Mouse (Mus musculus): Measurements from ENCODE around the gene Scel.

- TF ChIP-seq CTCF (IDR thresholded peaks at IDR 0.05; ENCODE audit: insufficient read depth, low read length) (no peak), POLR2A (IDR thresholded peaks at IDR 0.05; ENCODE audit: borderline replicate concordance, extremely low read depth, low read depth, low read length) (no peak)
Observed at GRCm38 (mm10) chr14:103509544-103509943, 3.6 kb upstream of the Scel start.
